Mouse (Mus musculus) MEL (cell line): ENCODE measurements around the gene Higd2a.

ENCODE experiments used
- BHLHE40 ChIP-seq: IDR thresholded peaks from 2 replicates; pipeline ENCODE4 v1.6.1; 2012; ENCODE audit warnings: low read depth, mild to moderate bottlenecking, inconsistent platforms, low read length, improper control_type of control experiment, borderline replicate concordance
- CTCF ChIP-seq, 3 experiments: IDR thresholded peaks in 2 of 3; conservative IDR thresholded peaks in 1 of 3; 2 replicates each; pipeline ENCODE4 v1.5.1; 2011 to 2012; ENCODE audit warnings: low read length in 3 of 3, low read depth in 2 of 3, mild to moderate bottlenecking in 2 of 3, improper control_type of control experiment in 1 of 3, inconsistent platforms in 1 of 3, mixed read lengths in 1 of 3, moderate library complexity in 1 of 3; ENCODE audit not compliant: control insufficient read depth in 1 of 3, insufficient read depth in 1 of 3, poor library complexity in 1 of 3, severe bottlenecking in 1 of 3
- ELF1 ChIP-seq: IDR thresholded peaks from 2 replicates; pipeline ENCODE4 v1.6.1; 2014; ENCODE audit warnings: low read depth, mild to moderate bottlenecking, inconsistent platforms, low read length, improper control_type of control experiment, moderate library complexity
- EP300 ChIP-seq, 2 experiments: IDR thresholded peaks; 2 replicates each; pipeline ENCODE4 v1.6.1; 2011; ENCODE audit warnings: improper control_type of control experiment in 2 of 2, low read length in 2 of 2, low read depth in 1 of 2, mild to moderate bottlenecking in 1 of 2
- MXI1 ChIP-seq: IDR thresholded peaks from 2 replicates; pipeline ENCODE4 v1.6.1; 2011; ENCODE audit warnings: mild to moderate bottlenecking, low read depth, low read length, improper control_type of control experiment
- POLR2AphosphoS2 ChIP-seq: IDR thresholded peaks from 2 replicates; pipeline ENCODE4 v1.6.1; 2011; ENCODE audit warnings: low read length, improper control_type of control experiment

- TF ChIP-seq POLR2AphosphoS2 = no peak
- TF ChIP-seq CTCF (IDR thresholded peaks at IDR 0.05 in 2 of 3, conservative IDR thresholded peaks at IDR 0.05 in 1 of 3; ENCODE audit: control insufficient read depth in 1 of 3, insufficient read depth in 1 of 3, low read depth in 2 of 3, low read length in 3 of 3, poor library complexity in 1 of 3, severe bottlenecking in 1 of 3) = no peak
- TF ChIP-seq BHLHE40 = no peak
- TF ChIP-seq ELF1 = no peak
- TF ChIP-seq EP300 (IDR thresholded peaks at IDR 0.05; ENCODE audit: low read depth in 1 of 2, low read length in 2 of 2) = no peak
- no peak for TF ChIP-seq MXI1
Measured at GRCm38 (mm10) chr13:54635011-54635410, 45.0 kb downstream of the Higd2a start.
